Mouse (Mus musculus): ENCODE data around the gene Fbxl21.

GRCm38 (mm10) chr13:56556701-56557100 is 34.4 kb downstream of the Fbxl21 start:
- TF ChIP-seq CTCF (IDR thresholded peaks at IDR 0.05; ENCODE audit: low read depth) (no peak), EP300 (IDR thresholded peaks at IDR 0.05; ENCODE audit: low read depth) (no peak)

Measured in liver, embryonic 14.5 days (tissue).